Mouse (Mus musculus): ENCODE results near the gene Plxnb2.

GRCm38 (mm10) chr15:89177576-89178259, 2.9 kb downstream of the Plxnb2 start:
- TF ChIP-seq POLR2A (IDR thresholded peaks at IDR 0.05; ENCODE audit: control insufficient read depth, low read depth, low read length): no peak
- no peak for TF ChIP-seq CTCF (IDR thresholded peaks at IDR 0.05; ENCODE audit: control insufficient read depth, insufficient read depth, insufficient replicate concordance, low read depth, low read length)

All from testis, adult 2 months (tissue).